Mouse (Mus musculus): Measurements from ENCODE around the gene Slc22a28.
"Not testable (repeated sequence)": the region's sequence is repeated elsewhere in the genome, so short reads cannot be mapped to it uniquely, and the experiment has no call there.

Slc22a28 gene

GRCm38 (mm10) chr19:8131881-8132280 is at the start of gene Slc22a28:
TSS of gene Slc22a28 (minus strand) at chr19:8131982.
- not testable (repeated sequence) for DNase-seq (ENCODE audit: low read depth)

DNA sequence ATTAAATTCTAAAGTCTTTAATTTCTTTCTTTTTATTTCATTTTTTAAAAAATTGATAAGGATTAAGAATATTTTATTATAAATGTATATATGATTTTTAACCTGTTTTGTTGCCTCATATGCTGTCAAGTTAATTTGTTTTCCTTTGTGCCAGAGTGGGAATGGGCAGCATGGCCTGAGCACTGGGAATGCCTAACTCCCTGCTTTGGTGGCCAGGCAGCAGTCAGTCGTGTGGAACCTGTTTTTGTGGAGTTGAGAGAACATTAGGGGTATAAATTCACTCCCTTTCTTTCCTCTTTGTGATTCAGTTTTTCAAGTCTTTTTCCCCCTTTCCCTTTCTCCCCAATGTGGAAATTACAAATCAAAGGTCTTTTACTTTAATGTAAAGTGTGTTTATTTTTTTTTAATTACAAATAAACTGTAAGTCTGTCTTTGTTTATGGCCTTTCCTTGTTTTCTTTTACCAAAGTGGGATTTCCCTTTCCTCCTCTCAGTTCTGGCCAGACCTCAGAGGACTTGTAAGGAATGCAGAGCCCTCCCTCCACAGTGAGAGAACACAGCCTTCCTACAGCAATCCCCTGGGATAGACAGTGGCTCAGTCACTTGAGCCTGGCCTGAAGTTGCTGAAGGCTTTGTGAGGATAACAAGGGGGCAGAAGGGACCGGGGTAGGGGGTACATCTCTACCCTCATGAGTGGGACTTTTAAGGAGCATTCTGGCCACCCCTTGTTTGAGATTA is 17.2 kb upstream of the Slc22a28 start:
- DNase-seq (ENCODE audit: low read depth) = no peak

DNA sequence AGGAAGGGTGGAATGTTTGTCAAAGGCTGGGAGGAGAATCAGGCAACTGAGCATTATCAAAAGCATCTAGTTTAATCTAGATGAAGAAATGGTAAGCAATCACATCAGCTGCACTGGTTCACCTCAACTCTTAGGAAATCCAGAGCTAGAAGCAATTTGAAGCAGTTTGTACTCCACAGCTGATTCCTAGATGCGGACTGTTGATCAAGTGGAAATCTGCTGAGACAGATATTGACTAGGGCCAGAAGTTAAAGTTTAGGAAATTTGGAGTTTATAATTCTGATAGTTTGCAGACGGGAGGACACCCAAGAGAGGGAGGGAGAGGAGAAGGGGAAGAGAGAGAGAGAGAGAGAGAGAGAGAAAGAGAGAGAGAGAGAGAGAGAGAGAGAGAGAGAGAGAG is 10.9 kb upstream of the Slc22a28 start:
- DNase-seq (ENCODE audit: low read depth) = not testable (repeated sequence)

DNA sequence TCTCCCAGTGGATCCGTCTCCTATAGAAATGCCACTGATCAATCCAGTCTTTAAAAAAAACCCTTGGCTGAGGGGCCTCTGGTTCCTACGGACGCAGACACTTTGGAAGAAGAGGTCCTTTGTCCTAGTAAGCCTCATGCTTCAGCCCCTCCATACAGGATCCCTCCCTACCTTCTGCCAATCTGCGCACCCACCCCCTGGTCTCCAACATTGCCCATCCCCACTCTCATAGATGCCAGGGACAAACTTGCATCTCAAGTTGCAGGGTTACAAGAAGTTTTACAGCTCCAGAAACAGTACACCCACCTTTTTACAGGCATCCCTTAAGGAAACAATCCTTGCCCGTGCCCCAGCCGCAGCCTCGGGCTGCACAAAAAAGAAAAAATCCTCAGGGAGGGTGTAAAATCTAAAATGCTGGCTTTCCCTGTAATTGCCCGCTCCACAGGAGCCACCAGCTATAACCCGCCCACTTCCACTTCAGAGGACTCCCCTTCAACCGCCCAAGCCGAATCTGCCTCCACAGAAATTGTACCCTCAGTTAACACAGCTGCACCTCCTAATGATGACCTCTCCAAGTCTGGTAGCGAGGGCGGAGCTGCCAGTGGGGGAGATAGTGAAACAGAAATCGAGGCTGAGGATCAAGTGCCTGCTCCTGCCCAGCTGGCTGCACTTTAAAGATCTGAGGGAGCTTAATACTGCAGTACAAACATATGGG is 2.5 kb upstream of the Slc22a28 start:
- DNase-seq (ENCODE audit: low read depth) = not testable (repeated sequence)

DNA sequence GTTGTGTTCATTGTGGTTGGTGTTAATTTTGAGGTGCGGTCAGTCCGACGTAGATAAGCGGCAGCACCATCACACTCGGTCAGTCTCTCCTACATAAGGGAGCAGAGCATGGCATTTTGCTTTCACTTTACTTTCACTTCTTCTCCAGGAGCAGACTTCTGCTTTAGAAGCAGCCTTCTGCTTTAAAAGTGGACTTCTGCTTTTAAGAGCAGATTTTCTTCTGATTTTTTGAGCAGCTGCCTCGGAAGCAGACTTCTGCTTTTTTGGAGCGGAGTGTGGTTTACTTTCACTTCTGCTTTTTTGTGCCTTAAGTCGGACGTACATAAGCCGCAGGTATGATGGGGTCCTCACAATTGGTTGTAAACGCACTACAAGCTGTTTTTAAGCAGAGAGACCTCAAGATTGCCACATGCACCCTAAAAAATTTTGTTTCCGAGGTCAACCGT is 111.9 kb downstream of the Slc22a28 start:
- DNase-seq (ENCODE audit: low read depth) = peak; percentile 52

DNA sequence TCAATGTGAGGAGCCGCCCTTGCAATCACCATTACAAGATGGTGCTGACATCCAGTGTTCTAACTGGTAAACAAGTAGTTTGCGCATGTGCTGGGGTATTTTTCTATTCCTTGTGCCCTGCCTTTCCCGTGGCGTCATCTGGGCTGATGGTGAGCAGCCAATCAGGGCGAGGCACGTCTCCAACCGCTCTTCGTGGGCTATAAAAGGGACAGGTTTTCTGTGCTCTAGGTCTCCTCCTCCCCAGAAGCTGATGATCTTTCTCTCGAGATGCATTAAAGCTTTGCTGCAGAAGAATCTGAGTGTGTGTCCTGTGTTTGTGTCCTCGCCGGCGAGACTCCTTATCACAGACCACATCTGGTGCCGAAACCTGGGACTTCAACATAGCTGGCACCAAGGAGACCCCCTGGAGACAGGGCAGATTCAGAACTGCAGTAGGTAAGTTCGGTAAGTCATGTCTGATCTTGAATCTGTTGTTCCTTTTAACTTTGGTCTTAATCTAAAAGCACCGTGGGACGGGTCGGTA is 112.4 kb downstream of the Slc22a28 start:
- not testable (repeated sequence) for DNase-seq (ENCODE audit: low read depth)

GRCm38 (mm10) chr19:8018535-8018934 is 113.2 kb downstream of the Slc22a28 start:
- not testable (repeated sequence) for DNase-seq (ENCODE audit: low read depth)

Measured in c-Kit-positive CD71-negative TER-119-negative erythroid progenitor cells, embryonic 14.5 days (primary cell).